Mouse (Mus musculus) gastrocnemius, adult 8-10 months (tissue): ENCODE results near the gene Togaram1. TPM values are rescaled to one million over a fixed set of nuclear protein-coding genes. Genes with fewer than 3 reads are reported as not detected.

Source experiments
- DNase-seq, 2 experiments: peaks; one replicate each; pipeline ENCODE4 v3.0.0; 2022; ENCODE audit warnings: low spot score in 2 of 2
- total RNA-seq, 4 experiments: library from RNA; stranded (reverse); gene quantifications; 2 replicates each; pipeline ENCODE4 v1.2.4; 2022

Togaram1 gene
- 10 to 100 TPM in 2 of 4 experiments, 1 to 10 TPM in 2; 8.2 to 11.0 (median 10.0) TPM for total RNA-seq

DNA sequence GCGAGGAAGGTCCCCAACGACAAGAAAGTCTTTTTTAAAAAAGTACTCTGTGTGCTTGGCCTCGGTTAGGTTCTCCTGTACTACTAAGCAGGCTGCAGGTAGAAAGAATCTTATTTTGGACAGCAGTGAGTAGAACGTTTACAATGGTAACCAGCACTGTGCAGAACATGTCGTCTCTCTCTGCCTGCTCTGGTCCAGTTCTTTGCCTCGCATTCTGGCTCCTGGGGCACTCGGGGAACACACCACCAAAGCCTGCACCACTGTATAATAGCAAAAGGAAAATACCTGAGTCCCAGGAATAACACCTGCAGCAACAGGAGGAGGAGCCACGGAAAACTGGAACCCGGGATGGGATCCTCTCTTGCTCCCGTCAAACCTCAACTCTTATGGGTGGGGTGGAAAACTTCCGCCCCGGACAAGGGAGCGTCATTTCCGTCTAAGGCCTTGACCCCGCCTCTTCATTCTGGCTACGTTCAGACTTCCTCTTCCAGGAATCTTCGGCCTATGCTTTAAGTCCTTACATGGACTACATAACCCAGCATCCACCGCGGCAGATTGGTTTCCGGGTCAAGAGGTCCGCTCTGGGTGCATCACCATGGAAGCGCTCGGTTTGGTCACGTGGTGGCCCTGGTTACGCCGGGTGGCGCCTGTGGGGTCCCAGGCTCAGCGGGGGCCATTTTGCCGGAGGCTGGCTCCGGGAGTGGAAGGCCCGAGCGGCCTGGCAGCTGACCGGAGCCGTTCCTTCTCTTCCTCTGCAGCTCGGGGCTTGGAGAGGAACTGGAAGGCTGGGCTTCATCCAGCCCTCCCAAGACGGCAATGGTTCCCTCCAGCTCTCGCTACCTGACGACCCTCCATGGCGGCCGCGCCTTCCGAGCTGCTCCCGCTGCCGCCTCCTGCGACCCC, at the start of gene Togaram1, which contains the start of gene Klhl28:
Togaram1 (plus strand) TSS at position 681 of the 903 bp plus-strand sequence.
Klhl28 (minus strand) TSS at position 411 of the 903 bp plus-strand sequence.
- peak; percentile 97 to 98 for DNase-seq

DNA sequence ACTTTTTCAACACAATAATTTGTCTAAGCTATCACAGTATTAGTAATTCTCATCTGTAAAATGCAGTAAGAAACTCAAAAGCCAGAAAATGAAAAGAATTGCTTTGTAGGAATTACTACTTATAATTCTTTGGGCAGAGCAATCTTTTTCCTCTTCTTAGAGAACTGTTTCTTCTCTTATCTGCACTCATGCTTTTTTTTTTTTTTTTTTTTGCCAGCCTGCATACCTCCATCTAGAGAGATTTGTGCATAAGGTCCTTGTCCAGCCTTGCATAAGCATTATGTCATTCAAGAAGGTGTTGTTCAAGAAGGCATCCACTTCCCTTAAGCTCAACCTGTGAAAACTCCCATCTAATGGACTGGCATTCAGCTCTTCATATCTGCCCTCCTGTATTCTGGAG, 48.9 kb upstream of the Togaram1 start:
- DNase-seq, result no peak

DNA sequence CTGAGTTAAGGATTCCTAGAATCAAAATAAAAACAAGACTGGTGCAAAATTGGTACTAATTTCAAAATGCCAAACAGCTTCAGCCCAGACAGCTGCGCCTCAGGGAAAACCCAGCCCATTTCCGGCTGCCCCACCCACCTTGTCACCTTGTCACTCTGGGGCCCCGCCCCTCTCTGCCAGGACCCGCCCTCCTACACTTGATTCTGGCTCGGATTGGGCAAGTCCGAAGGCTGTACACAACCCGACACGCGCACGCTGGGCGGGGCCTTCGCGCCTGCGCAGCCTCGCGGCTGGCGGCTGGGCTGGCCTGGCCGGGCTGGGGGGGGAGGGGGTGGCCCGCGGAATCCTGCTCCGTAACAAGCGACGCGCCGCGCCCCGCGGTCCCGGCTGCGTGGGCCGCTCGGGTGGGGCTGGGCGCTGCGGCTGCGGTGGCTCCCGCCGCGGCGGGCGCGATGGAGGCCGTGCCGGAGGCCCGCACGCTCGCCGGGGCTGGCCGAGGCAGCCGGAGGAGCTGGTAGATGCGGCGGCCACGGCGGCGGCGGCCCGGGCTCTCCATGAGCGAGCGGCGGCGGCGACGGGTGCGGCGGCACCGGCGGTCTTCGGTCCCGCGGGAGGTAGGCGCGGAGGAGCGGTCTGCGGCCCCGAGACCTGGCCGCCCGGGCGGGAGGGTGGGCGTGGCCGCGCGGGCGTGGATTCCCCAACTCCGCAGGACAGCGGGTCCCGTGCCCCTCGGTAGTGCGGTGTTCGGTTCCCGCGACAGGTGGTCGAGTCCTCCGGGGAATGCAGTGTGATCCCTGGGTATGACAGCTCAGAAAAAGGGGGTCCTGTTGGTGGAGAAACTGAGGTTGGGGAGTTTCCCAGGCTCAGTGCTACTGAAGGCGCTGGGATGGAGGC, 47.8 kb upstream of the Togaram1 start, which contains the start of gene Gm527:
Gm527 (plus strand) TSS at position 329 of the 894 bp plus-strand sequence.
- DNase-seq, result peak; percentile 93 to 95

DNA sequence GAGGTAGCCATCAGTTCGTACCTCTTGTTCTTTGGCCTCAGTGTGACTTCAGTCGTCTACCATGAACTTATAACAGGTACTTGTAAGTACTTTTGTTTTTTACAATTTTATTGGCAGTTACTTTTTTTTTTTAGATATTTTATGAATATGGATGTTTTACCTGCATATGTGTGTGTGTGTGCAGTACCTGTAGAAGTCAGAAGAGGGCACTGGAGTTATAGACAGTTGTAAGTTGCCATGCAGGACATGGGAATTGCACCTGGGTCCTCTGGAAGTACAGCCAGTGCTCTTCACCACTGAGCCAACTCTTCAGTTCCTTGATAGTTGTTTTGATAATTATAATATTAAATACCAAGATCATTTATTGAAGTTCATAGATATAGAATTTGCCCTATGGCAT, 28.1 kb upstream of the Togaram1 start:
- no peak for DNase-seq

DNA sequence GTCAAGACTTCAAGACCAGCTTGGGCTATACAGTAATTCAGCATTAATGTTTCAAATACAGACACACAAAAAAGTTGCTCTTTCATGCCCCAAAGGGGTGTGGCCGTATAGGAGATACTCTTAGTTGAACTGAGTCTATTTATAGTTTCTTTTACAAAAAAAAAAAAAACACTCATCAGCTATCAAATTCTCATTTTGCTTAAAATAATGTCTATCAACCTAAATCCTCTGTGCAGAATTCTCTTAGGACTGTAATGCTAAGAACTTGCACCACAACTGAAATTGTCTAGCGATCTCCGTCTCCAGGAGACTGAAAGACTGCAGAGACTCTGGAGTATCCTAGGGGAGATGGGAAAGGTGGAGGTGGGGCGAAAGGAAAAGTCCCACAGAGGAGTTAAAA, 1.0 kb upstream of the Togaram1 start:
- no peak for DNase-seq

DNA sequence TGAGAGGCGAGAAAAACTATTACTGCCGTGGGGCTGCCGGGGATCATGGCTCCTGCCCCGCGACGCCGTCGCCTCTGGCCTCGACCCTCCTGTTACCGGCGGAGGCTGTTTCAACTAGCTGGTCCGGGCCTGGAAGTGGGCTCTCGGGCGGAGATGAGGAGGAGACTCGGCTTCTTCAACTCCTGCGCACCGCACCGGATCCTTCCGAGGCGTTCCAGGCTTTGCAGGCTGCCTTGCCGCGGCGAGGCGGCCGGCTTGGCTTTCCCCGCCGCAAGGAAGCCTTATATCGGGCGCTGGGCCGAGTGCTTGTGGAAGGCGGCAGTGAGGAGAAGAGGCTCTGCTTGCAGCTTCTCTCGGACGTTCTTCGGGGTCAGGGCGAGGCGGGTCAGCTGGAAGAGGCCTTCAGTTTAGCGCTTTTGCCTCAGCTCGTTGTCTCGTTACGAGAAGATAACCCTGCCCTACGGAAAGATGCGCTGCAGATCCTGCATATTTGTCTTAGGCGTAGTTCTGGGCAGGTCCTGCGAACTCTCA, 562 bp downstream of the Togaram1 start:
- DNase-seq, result peak in 1 of 2 experiments; percentile 14

DNA sequence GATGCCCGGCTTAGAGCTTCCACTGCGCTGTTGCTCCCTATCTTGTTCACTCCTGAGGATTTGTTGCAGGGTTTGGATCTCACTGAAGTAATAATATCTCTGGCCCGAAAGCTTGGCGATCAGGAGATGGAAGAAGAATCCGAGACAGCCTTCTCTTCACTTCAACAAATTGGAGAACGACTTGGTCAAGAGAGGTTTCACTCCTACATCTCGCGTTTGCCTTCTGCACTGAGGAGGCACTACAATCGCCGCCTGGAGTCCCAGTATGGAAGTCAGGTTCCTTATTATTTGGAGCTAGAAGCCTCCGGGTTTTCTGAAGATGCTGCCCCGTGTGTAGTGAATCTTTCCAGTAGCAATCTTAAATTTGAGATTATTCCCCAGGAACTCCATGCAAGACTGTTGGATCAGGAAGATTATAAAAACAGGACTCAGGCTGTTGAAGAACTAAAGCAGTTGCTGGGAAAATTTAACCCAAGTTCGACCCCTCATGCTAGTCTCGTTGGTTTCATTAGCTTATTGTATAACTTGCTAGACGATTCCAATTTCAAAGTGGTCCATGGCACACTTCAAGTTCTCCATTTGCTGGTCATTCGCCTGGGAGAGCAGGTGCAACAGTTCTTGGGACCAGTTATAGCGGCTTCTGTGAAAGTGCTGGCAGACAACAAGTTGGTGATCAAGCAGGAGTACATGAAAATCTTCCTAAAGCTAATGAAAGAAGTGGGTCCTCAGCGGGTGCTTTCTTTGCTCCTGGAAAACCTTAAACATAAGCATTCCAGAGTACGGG, 1.2 kb downstream of the Togaram1 start:
- DNase-seq, result no peak

DNA sequence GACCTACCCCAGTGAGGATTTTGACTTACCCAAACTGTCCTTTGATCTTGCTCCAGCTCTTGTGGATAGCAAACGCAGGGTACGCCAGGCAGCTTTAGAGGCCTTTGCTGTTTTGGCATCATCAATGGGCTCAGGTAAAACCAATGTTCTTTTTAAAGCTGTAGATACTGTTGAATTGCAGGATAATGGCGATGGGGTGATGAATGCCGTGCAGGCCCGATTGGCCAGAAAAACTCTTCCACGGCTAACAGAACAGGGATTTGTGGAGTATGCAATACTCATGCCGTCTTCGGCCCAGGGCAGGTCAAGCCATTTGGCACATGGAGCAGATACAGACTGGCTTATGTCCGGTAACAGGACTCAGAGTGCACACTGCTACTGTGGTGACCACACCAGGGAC, 1.9 kb downstream of the Togaram1 start:
- DNase-seq, result peak in 1 of 2 experiments; percentile 11

DNA sequence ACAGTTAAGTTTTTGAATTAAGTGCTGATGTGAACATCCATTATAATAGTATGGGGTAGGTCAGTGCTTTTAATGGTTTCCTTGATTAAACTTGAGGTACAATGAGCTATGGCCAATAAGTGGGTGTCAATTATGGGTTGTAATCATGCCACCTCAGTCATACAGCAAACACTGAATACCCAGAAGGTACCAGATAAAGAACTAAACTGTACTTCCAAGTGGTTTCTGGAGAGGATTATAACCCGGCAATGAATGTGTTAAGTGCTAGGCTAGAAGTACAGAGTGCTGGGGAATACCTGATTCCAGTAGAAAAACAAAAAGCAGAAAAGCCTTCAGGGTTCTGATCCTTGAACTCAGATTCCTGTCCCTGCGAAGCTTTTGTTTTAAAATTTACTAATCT, 2.5 kb downstream of the Togaram1 start:
- DNase-seq, result no peak

DNA sequence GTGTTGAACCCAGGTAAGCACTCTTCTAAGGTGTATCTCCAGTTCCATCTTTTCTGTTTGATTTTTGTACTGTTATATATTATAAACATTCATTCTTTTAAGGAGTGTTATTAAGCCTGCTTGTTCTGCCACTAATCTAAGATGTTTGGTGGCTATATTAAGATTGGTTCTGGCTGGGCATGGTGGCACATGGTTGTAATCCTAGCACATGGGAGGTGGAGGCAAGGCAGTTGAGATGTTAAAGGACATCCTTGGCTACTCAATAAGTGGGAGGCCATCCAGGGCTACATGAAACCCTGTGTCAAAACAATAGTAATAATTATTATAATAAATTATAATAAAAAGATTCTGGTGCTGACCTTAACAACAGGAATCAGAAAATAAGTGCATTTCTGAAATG, 5.8 kb downstream of the Togaram1 start:
- no peak for DNase-seq

DNA sequence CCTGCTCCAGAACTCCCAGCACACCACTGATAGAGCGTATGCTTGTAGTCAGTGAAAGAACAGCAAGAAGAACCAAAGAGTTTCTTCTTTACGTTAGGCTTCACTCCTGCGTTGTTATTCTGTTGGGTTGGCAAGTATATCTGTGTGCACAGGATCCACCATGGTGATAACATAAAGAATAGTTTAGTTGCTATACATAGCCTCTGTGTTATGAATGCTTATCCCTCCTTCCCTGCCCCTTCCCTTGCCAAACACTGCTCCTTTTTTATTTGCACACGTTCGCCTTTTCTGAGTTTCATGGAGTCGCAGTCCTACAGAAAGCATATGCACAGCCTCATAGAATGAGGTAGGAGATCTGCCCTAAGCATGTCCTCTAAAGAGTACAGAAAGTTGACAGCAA, 6.5 kb downstream of the Togaram1 start:
- DNase-seq, result no peak

DNA sequence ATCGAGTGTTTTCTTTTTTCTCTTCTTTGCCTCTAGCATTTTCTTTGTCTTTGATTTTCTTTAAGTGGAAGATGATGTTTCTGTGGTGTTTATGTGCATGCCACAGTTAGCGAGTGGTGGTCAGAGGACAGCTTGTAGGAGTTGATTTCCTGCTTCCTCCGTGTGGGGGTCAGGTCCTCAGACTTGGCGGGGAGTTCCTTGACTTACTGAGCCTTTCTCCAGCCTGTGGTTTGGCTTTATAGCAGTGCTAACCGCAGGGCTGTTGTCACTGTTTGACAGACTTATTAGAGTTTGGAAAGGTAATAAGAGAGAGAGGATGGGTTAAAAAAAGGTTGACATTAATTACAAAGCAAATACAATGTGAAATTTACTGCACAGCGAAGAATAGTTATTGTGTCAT, 10.0 kb downstream of the Togaram1 start:
- no peak for DNase-seq

DNA sequence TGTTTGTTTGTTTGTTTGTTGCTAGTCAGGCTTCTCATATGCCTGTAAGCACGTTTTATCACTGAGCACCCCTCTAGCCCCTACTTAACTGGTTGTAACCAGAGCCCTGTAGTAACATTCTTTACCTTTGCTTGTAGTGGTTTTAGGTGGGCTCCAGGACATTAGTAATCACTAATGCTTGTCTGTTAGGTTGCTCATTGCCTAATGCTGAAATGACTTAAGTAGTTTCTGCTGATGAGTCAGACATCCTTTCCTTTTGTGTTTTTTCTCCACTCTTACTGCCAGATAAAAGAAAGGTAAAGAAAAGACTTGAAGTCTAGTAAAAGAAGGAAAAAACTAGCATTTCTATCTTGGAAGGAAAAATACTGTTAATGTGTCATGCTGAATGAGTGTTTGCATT, 10.6 kb downstream of the Togaram1 start:
- no peak for DNase-seq

DNA sequence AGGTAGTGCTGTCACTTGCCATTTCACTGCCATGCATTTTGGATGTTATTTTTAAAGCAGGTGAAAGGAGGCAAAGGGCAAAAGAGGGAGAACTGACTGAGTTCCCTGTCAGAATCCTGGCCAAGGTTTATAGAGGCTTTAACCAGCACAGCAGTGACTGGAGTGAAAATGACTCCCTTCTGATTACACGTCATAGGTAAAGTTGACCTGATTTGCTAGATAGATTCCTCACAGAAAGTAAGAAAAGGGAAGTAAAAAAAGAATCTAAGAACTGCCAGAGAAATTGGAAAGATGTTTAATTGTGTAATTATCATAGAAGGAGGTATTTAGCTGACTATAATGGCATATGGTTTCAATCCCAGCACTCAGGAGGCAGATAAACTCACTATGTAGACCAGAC, 11.9 kb downstream of the Togaram1 start:
- no peak for DNase-seq

DNA sequence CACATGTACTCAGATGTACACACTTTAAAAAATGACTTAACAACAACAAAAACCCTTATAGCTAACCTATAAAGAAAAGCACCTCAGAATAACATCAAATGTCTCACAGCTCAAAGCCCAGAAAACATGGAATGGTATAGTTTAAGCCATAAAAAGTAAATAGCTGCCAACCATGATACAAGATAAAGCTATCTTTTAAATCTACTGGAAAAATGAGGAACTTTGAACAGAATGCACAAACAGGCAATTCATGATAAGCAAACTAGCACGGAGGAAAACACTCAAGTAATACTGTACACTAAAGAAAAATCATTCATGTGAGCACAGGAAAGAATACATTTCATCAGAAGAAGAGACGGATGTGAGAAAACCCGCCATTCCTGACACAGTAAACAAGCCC, 42.1 kb downstream of the Togaram1 start:
- no peak for DNase-seq

DNA sequence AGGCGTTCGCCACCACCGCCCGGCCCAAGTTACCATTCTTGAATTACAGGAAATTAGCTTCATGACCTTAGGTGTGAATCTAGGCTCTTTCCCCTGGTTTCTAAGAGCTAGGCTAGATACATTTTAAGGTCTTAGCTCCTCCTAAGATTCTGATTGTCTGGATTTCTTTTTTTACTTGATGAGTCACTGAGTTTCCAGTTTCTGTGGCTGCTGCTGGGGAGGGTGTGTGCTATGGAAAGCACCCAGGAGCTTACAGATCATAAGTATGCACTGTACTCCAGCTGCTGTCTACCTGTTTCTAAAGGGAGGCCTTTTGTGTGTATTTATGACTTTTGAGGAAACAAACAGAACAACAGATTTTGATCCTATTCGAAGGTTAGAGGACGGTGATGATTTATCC, 57.2 kb downstream of the Togaram1 start:
- DNase-seq, result no peak

DNA sequence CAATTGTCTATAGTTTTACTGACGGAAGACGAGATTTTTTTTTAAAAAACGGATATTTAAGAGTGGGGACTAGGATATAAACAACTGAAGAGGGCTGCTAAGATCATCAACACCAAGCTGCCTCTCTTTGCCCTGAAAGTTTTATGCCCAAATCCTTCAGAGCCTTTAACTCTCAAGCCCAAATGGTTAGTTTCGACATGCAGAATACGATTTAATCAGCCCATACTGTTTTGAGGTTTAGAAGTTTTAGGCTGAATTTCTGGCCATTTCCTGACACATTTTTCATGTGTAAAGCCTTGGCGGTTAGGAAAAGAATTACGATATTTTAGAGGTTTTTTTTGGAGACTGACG, 70.2 kb downstream of the Togaram1 start:
- DNase-seq, result no peak

DNA sequence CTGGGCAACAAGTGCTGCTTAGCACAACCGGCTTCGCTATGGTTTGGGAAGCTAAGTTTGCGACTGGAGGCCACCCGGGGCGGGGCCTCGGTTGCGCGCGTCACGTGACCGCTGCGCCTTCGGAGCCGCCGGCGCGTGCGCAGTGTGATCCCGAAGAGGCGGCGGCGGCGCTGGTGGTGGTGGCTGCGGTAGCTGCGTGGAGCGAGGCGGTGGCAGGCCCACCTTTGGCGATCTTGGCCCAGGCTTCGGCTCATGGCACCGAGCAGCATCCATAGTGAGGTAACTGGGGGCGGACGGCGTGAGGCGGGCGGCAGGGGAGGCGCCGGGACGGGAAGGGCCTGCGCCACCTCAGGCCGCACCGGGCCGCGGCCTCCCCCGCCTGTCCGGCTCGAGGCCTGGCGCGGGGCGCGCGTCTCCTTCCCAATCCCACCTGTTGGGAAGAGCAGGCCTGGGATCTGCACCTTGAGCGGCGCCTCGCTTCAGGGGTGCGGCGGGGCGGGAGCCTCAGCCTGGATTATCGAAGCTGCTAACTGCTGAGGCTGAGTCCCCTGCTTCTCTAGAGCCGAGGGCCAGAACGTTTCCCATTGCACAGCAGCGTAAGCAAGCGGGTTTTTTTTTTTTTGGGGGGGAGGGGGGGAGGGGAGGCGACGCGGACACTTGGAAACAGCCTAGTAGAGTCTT, 70.7 kb downstream of the Togaram1 start, which contains the start of gene Prpf39:
Prpf39 (plus strand) TSS at position 144 of the 681 bp plus-strand sequence.
- peak; percentile 83 to 89 for DNase-seq

DNA sequence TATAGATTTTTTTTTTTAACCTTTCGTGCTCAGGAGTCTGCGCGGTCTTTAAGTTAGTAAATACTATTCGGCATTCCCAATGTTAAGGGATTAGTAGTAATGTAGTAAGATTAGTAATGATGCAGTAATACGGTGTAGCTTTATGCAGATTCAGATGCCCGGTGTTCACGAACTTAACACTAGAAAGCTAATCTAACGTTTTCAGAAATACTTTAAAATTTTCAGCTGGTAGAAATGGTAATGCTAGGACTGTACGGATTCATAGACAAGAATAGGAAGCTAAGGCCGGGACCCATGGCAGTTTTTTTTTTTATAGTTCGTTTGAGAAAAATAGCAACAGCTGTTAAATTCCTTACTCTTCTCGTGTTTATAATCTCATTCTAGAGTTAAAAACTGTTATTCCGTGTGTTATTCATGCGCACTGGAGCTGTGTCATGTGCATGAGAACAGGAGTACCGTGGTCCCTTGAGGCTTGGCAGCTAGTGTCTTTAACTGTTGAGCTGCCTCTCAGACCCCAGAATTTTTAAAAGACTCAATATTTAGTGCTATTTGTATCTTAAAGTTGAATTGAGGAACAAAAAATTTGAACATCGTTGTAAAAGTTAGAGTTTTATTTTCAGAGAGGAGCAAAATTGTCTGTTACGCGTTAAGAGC, 71.4 kb downstream of the Togaram1 start:
- no peak for DNase-seq

DNA sequence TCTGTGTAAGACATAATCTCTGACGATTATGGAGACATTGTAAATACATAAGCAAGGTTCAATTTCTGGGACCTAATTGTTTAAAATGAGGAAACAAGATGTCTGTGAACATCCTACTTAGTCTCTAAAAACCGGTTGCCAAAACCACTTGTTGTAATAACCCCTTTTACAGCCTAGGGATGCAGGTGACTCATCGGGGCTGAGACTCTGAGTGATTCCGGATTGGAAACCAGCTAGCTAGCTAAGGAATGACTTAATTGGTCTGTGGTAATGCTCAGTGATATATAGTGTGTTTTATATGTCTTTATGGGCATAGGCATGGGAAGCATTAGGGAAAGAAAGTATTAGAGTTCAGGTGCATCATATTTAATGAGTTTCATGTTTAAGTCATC, 71.9 kb downstream of the Togaram1 start:
- DNase-seq, result no peak
